Mouse (Mus musculus) small intestine, adult 2 months (tissue): ENCODE measurements at regions not wholly inside any gene's neighbourhood (a gene's known extent, or its start where the extent isn't known, plus 50 kb on each side); places are given as distances from the start of the nearest gene placed in this dataset.

ENCODE experiments used
- H3K27ac ChIP-seq: fragments of 200-500 bp; 2 replicates; pipeline ENCODE4 v1.5.1; 2012; ENCODE audit warnings: low read depth, low read length, control low read depth, inconsistent platforms; ENCODE audit not compliant: insufficient read depth
- H3K27me3 ChIP-seq: fragments of 200-500 bp; 2 replicates; pipeline ENCODE4 v1.6.1; 2012; ENCODE audit warnings: mild to moderate bottlenecking, moderate library complexity, low read length, inconsistent platforms; ENCODE audit not compliant: control insufficient read depth, insufficient read depth
- H3K36me3 ChIP-seq: fragments of 200-500 bp; 2 replicates; pipeline ENCODE4 v1.6.1; 2012; ENCODE audit warnings: mild to moderate bottlenecking, low read length, control low read depth, inconsistent platforms; ENCODE audit not compliant: control insufficient read depth, insufficient read depth
- H3K4me1 ChIP-seq: fragments of 200-500 bp; 2 replicates; pipeline ENCODE4 v1.6.1; 2012; ENCODE audit warnings: low read length, inconsistent platforms, mixed read lengths; ENCODE audit not compliant: control insufficient read depth, insufficient read depth, insufficient read length
- H3K4me3 ChIP-seq: fragments of 200-500 bp; 2 replicates; pipeline ENCODE4 v1.5.1; 2012; ENCODE audit warnings: low read depth, mild to moderate bottlenecking, control low read depth, inconsistent platforms, low read length, moderate library complexity
- CTCF ChIP-seq: fragments of 200-500 bp; IDR thresholded peaks from 2 replicates; pipeline ENCODE4 v1.5.1; 2012; ENCODE audit warnings: low read depth, mild to moderate bottlenecking, control low read depth, inconsistent platforms, low read length, moderate library complexity, mixed read lengths; ENCODE audit not compliant: insufficient replicate concordance, insufficient read length; ENCODE audit errors: extremely low read depth
- POLR2A ChIP-seq: fragments of 200-500 bp; IDR thresholded peaks from 2 replicates; pipeline ENCODE4 v1.6.1; 2012; ENCODE audit warnings: low read depth, mild to moderate bottlenecking, control low read depth, inconsistent platforms, low read length, moderate library complexity
- WGBS: fragments of 180-500 bp; shearing (Covaris S2); methylation state at CpG from one replicate; pipeline ENCODE4 v1.1.7; 2018; 5-methylcytosine and 5-hydroxymethylcytosine counted together

GRCm38 (mm10) chr1:61296831-61297230 is 319.1 kb downstream of the Icos start:
- WGBS = 48% methylated on average over 4 of the region's 4 CpGs
- H3K4me1 ChIP-seq = no peaks in the 10 kb centered on the region

DNA sequence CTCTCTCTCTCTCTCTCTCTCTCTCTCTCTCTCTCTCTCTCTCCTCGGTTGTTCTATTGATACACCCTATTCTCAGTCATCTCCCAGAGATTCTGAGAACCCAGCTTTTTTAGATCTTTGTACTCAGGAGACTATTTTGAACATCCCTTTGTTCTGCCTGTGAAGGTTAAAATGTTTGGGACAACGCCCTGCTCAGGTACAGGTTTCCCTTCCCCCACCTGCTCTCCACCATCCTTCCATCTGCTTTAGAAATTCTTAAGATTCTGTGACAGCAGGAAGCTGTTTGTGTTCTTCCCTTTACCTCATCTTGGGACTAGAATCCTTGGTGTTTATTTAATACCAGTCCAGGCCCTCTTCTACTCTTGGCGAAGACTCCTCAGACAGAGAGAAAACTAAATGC is 319.6 kb downstream of the Icos start:
- TF ChIP-seq POLR2A (no peak), CTCF (no peak)
- Histone ChIP-seq H3K4me1 (no peaks in the 10 kb centered on the region), H3K4me3 (no peak overlapping the region), H3K36me3 (no peaks in the 10 kb centered on the region), H3K27me3 (0 out of 2 replicates have a peak, but pooled peaks cover under 1% of the 10 kb centered on the region), H3K27ac (no peak overlapping the region)
- 70% methylated on average over 3 of the region's 3 CpGs for WGBS

More at GRCm38 (mm10) chr1:61296831-61297230, 319.1 kb downstream of the Icos start:
- Histone ChIP-seq H3K27me3 (no peaks in the 10 kb centered on the region), H3K4me3 (no peak overlapping the region), H3K27ac (no peak overlapping the region), H3K36me3 (no peaks in the 10 kb centered on the region)
- TF ChIP-seq POLR2A (no peak), CTCF (no peak)

DNA sequence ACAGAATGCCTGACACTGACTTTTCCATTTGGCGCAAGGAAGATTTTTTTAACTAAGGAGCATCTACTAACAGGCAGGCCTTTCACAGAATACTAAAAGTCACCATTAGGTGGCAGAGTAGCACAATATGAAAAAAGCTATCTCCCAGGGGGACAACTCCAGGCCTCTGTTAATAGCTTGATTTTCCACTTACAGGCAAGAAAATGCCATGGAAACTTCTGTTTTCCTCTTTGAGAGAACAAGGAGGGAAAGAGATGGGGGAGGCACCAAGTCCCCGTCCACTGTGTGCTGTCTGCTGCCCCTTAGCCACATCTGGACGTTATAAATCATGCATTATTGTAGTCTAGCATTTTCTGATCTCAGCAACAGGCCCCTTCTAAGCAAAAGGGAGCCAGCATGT is 320.3 kb downstream of the Icos start:
- Histone ChIP-seq H3K36me3 (no peaks in the 10 kb centered on the region), H3K4me3 (no peak overlapping the region), H3K4me1 (no peaks in the 10 kb centered on the region), H3K27ac (no peak overlapping the region), H3K27me3 (0 out of 2 replicates have a peak, but pooled peaks cover 3% of the 10 kb centered on the region)
- WGBS = 43% methylated on average over 3 of the region's 3 CpGs
- TF ChIP-seq POLR2A = no peak
- no peak for TF ChIP-seq CTCF

DNA sequence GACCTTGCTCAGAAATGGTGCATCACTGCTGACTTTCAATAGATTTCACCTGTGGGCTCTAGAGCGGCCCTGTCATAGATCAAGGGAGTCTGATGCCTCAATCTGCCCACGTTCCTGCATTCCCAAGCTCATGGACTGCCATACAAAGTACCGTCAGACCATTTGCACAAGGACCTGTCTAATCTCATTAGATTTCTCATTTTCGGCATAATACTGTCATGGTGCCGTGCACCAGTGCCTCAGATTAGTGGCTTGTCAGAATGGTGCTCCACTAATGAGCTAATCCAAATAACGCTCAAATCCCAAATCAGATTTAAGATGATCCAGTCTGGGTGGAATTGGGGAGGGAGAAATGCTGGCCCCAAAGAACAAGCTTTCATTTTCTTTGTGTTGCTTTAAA is 321.1 kb downstream of the Icos start:
- no peak for TF ChIP-seq CTCF
- TF ChIP-seq POLR2A = no peak
- WGBS = 92% methylated on average over 6 of the region's 6 CpGs
- Histone ChIP-seq H3K27ac (no peak overlapping the region), H3K4me1 (no peaks in the 10 kb centered on the region), H3K4me3 (no peak overlapping the region), H3K27me3 (0 out of 2 replicates have a peak, but pooled peaks cover 3% of the 10 kb centered on the region), H3K36me3 (no peaks in the 10 kb centered on the region)

DNA sequence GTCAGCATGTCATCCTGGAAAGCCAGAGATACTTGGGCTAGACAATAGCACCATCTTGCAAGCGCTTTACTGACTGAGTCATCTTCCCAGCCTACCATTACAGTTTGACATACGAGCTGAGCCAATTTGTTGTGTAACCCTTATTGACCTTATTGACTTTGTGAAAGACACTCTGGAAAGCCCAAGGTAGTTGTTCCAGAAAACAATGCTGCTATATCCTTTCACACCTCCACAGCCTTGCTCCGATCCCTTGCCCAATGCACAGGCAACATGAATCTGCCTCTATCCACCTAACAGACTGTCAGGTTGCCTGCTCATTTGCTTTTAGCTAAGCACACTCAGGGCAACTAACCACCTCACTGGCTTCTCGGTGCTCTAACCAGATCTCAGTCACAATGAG is 322.8 kb downstream of the Icos start:
- Histone ChIP-seq H3K36me3 (no peaks in the 10 kb centered on the region), H3K27ac (no peak overlapping the region), H3K27me3 (0 out of 2 replicates have a peak, but pooled peaks cover 3% of the 10 kb centered on the region), H3K4me3 (no peak overlapping the region), H3K4me1 (no peaks in the 10 kb centered on the region)
- WGBS = 71% methylated on average over 4 of the region's 4 CpGs
- no peak for TF ChIP-seq POLR2A
- TF ChIP-seq CTCF = no peak

- Histone ChIP-seq H3K4me1 (no peaks in the 10 kb centered on the region), H3K4me3 (no peak overlapping the region), H3K27me3 (0 out of 2 replicates have a peak, but pooled peaks cover 3% of the 10 kb centered on the region), H3K27ac (no peak overlapping the region), H3K36me3 (no peaks in the 10 kb centered on the region)
- 73% methylated on average over 24 of the region's 24 CpGs for WGBS
- no peak for TF ChIP-seq CTCF
- no peak for TF ChIP-seq POLR2A
Observed at GRCm38 (mm10) chr1:61301041-61302030, 323.6 kb downstream of the Icos start.

GRCm38 (mm10) chr1:61302570-61303071 is 324.9 kb downstream of the Icos start:
- Histone ChIP-seq H3K27me3 (0 out of 2 replicates have a peak, but pooled peaks cover 3% of the 10 kb centered on the region), H3K4me1 (no peaks in the 10 kb centered on the region), H3K27ac (no peak overlapping the region), H3K36me3 (no peaks in the 10 kb centered on the region), H3K4me3 (no peak overlapping the region)
- TF ChIP-seq CTCF = no peak
- TF ChIP-seq POLR2A = no peak
- 60% methylated on average over 8 of the region's 8 CpGs for WGBS
